Mouse (Mus musculus): Measurements from ENCODE around the gene Armc12. TPM values are rescaled to one million over a fixed set of nuclear protein-coding genes. Genes with fewer than 3 reads are reported as not detected.

Armc12 gene
- polyA plus RNA-seq, 1 experiment from 2014 or later: not detected

GRCm38 (mm10) chr17:28507496-28507895 is 23.1 kb upstream of the Armc12 start:
- H3K27ac ChIP-seq (replicated peaks; ENCODE audit: low read depth, low read length): no peak overlapping the region
- H3K9me3 ChIP-seq (ENCODE audit: control insufficient read depth, low read length): no peaks in the 10 kb centered on the region
- H3K36me3 ChIP-seq (ENCODE audit: control insufficient read depth, insufficient read depth, low read length): no peaks in the 10 kb centered on the region
- H3K4me3 ChIP-seq (ENCODE audit: low read depth, low read length): no peak overlapping the region
- H3K4me1 ChIP-seq (ENCODE audit: control insufficient read depth, insufficient read depth, low read length): peaks cover 21% of the 10 kb centered on the region
- H3K9ac ChIP-seq (ENCODE audit: low read length): no peak overlapping the region; the same call in 1 of the 2 replicates
- WGBS: 34% methylated on average over 5 of the region's 5 CpGs
- H3K4me2 ChIP-seq (ENCODE audit: low read depth, severe bottlenecking): no peak overlapping the region
- ATAC-seq (ENCODE audit: insufficient number of reproducible peaks, low FRiP score, low TSS enrichment, low read depth) (no peak), DNase-seq (ENCODE audit: low spot score) (no peak)
- H3K27me3 ChIP-seq (ENCODE audit: control insufficient read depth, insufficient read depth, low read length): no peaks in the 10 kb centered on the region

DNA sequence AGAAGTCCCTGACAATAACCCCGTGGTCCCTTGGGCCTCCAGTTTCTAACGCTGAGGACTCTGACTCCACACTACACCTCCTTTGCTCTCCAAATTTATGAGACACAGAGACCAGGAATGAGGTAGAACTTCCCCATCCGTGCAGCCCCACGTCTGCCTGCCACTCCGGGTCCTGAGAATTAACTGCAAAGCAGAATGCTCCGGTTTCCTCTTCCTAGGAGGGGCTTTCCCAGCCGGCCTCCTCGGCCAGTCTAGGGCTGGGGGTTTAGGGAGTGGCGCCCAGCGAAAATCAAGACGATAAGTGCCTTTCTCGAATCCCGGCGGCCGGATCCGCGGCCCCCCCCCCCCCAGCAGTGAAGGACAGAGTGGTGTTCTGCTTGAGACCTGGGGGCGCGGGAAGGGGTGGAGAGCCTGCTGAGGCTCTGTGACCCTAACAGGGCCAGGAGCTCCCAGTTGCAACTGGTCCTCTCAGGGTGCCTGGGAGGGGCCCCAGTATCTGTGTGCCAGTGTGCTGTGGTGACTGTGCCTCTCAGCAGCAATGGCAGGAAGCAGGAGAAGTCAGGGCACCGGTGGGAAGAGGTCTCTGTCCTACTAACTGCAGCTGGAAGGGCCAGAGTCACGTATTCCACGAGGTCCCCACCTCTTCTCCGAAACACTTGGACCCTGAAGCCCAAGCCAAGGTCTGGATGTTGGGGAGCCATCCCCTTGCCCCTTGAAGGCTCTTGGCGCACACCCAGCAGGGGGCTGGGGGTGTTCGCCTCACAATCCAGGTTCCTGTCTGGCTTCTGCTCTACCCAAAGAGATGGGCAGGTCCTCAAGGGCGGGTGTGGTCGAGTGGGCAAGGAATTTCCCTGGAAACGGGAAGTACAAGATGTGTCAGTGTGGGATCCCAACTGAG is 19.9 kb upstream of the Armc12 start:
- WGBS: 5% methylated on average over 28 of the region's 28 CpGs
- Histone ChIP-seq H3K9ac (ENCODE audit: low read length) (peak overlapping the region; percentile 5), H3K4me3 (ENCODE audit: low read depth, low read length) (no peak overlapping the region), H3K4me2 (ENCODE audit: low read depth, severe bottlenecking) (peak overlapping the region; percentile 47), H3K4me1 (ENCODE audit: control insufficient read depth, insufficient read depth, low read length) (peaks cover 23% of the 10 kb centered on the region), H3K36me3 (ENCODE audit: control insufficient read depth, insufficient read depth, low read length) (no peaks in the 10 kb centered on the region), H3K27ac (replicated peaks; ENCODE audit: low read depth, low read length) (no peak overlapping the region), H3K9me3 (ENCODE audit: control insufficient read depth, low read length) (no peaks in the 10 kb centered on the region), H3K27me3 (ENCODE audit: control insufficient read depth, insufficient read depth, low read length) (no peaks in the 10 kb centered on the region)
- ATAC-seq (ENCODE audit: insufficient number of reproducible peaks, low FRiP score, low TSS enrichment, low read depth): no peak
- DNase-seq (ENCODE audit: low spot score): peak; percentile 46

DNA sequence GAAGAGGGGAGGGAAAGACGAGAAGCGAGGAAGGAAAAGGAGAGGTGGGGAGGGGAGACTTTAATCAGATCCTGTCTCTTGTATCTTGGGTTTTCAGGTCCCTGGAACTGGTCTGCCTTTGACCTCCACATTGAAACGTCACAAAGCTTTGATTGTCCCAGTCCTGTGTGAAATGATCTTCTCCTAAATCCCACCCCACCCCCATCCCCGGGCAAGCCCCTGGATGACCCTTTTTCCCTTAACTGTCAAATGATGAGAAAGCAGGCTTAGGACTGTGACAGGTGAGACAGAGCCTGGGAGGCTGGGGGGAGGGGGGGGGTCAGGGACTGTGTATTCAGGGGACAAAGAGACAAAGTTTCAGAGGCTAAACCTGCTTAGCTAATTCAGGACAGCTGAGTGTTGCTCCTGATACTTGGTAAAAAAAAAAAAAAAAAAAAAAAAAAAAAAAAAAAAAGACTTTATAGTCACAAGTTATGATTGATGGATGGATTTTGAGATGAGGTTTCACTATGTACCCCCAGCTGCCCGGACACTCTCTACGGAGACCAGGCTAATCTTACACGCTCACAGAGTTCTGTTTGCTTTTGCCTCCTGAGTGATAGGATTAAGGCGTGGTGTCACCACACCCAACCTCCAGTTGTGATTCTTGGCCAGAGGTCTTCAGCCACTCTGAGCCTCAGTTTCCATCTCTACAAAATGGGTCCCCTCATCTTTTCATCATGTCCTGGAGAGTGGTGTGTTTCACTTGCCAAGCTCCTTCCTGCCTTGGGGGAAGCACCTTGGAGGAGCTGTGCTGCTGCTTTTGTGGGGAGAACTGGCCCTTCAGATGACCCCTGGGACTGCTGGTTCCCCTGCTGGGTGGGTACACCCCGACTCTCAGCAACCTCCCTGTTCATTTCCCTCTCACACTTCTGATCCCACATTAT is 18.7 kb upstream of the Armc12 start:
- Histone ChIP-seq H3K4me2 (ENCODE audit: low read depth, severe bottlenecking) (no peak overlapping the region), H3K27me3 (ENCODE audit: control insufficient read depth, insufficient read depth, low read length) (no peaks in the 10 kb centered on the region), H3K9ac (ENCODE audit: low read length) (no peak overlapping the region), H3K4me3 (ENCODE audit: low read depth, low read length) (no peak overlapping the region), H3K9me3 (ENCODE audit: control insufficient read depth, low read length) (no peaks in the 10 kb centered on the region), H3K4me1 (ENCODE audit: control insufficient read depth, insufficient read depth, low read length) (peaks cover 22% of the 10 kb centered on the region), H3K27ac (replicated peaks; ENCODE audit: low read depth, low read length) (no peak overlapping the region), H3K36me3 (ENCODE audit: control insufficient read depth, insufficient read depth, low read length) (no peaks in the 10 kb centered on the region)
- DNase-seq (ENCODE audit: low spot score): no peak
- 39% methylated on average over 9 of the region's 9 CpGs for WGBS
- no peak for ATAC-seq (ENCODE audit: insufficient number of reproducible peaks, low FRiP score, low TSS enrichment, low read depth)

DNA sequence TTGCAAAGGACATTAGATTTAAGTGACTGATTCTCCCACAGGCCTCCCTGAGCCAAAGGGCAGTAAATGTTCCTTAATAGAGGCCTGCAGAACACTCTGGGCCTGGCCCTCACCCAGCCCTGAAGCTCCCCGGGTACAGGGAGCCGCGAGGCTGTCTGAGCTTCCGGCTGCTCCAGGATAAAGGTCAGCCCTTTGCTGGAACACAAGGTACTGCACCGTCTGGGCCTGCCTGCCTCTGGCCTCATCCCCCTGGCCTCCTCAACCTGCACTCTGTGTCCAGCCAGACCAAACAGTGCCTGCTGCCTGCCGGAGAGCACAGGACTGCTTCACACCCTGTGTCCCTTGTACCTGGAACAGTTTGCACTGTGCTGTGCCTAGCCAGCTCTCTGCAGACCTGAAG is 17.9 kb upstream of the Armc12 start:
- Histone ChIP-seq H3K27ac (replicated peaks; ENCODE audit: low read depth, low read length) (no peak overlapping the region), H3K27me3 (ENCODE audit: control insufficient read depth, insufficient read depth, low read length) (no peaks in the 10 kb centered on the region), H3K36me3 (ENCODE audit: control insufficient read depth, insufficient read depth, low read length) (no peaks in the 10 kb centered on the region), H3K4me2 (ENCODE audit: low read depth, severe bottlenecking) (no peak overlapping the region), H3K9me3 (ENCODE audit: control insufficient read depth, low read length) (no peaks in the 10 kb centered on the region), H3K4me3 (ENCODE audit: low read depth, low read length) (no peak overlapping the region), H3K9ac (ENCODE audit: low read length) (0 out of 2 replicates have a peak overlapping the region, but pooled peaks have one; percentile 1), H3K4me1 (ENCODE audit: control insufficient read depth, insufficient read depth, low read length) (peaks cover 13% of the 10 kb centered on the region)
- 39% methylated on average over 6 of the region's 6 CpGs for WGBS
- ATAC-seq (ENCODE audit: insufficient number of reproducible peaks, low FRiP score, low TSS enrichment, low read depth) (no peak), DNase-seq (ENCODE audit: low spot score) (no peak)

GRCm38 (mm10) chr17:28513337-28513736 is 17.3 kb upstream of the Armc12 start:
- H3K4me1 ChIP-seq (ENCODE audit: control insufficient read depth, insufficient read depth, low read length): peaks cover 13% of the 10 kb centered on the region
- no peak for DNase-seq (ENCODE audit: low spot score)
- WGBS: 78% methylated on average over 1 of the region's 1 CpGs

DNA sequence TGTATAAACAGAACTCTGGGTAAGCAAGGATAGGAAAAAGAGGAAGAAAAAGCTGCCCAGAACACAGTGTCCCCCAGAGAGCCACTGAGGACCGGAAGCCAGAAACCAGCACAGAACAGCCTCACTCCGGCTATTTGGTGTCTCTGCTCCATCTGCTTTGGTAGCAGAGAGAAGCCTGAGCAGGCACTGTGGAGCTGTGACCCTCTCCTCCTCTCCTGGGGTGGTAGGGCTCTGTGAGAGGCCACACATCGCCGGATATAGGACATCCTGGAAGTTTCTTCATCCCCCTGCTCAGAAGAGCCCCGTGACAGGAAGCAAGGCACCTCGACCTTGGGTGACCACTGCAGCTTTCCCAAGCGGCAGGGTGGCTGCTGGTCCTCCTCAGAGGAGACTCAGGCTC is 16.8 kb upstream of the Armc12 start:
- Histone ChIP-seq H3K9ac (ENCODE audit: low read length) (no peak overlapping the region), H3K4me1 (ENCODE audit: control insufficient read depth, insufficient read depth, low read length) (peaks cover 13% of the 10 kb centered on the region), H3K4me2 (ENCODE audit: low read depth, severe bottlenecking) (no peak overlapping the region), H3K27me3 (ENCODE audit: control insufficient read depth, insufficient read depth, low read length) (0 out of 2 replicates have a peak, but pooled peaks cover 8% of the 10 kb centered on the region), H3K36me3 (ENCODE audit: control insufficient read depth, insufficient read depth, low read length) (no peaks in the 10 kb centered on the region), H3K27ac (replicated peaks; ENCODE audit: low read depth, low read length) (no peak overlapping the region), H3K4me3 (ENCODE audit: low read depth, low read length) (no peak overlapping the region), H3K9me3 (ENCODE audit: control insufficient read depth, low read length) (no peaks in the 10 kb centered on the region)
- 61% methylated on average over 7 of the region's 7 CpGs for WGBS
- ATAC-seq (ENCODE audit: insufficient number of reproducible peaks, low FRiP score, low TSS enrichment, low read depth) (no peak), DNase-seq (ENCODE audit: low spot score) (no peak)

More at GRCm38 (mm10) chr17:28513337-28513736, 17.3 kb upstream of the Armc12 start:
- Histone ChIP-seq H3K27ac (replicated peaks; ENCODE audit: low read depth, low read length) (no peak overlapping the region), H3K9me3 (ENCODE audit: control insufficient read depth, low read length) (no peaks in the 10 kb centered on the region), H3K27me3 (ENCODE audit: control insufficient read depth, insufficient read depth, low read length) (0 out of 2 replicates have a peak, but pooled peaks cover 4% of the 10 kb centered on the region), H3K4me2 (ENCODE audit: low read depth, severe bottlenecking) (no peak overlapping the region), H3K4me3 (ENCODE audit: low read depth, low read length) (no peak overlapping the region), H3K36me3 (ENCODE audit: control insufficient read depth, insufficient read depth, low read length) (no peaks in the 10 kb centered on the region), H3K9ac (ENCODE audit: low read length) (no peak overlapping the region)
- no peak for ATAC-seq (ENCODE audit: insufficient number of reproducible peaks, low FRiP score, low TSS enrichment, low read depth)

GRCm38 (mm10) chr17:28514555-28514954 is 16.1 kb upstream of the Armc12 start:
- DNase-seq (ENCODE audit: low spot score) (no peak), ATAC-seq (ENCODE audit: insufficient number of reproducible peaks, low FRiP score, low TSS enrichment, low read depth) (no peak)
- Histone ChIP-seq H3K36me3 (ENCODE audit: control insufficient read depth, insufficient read depth, low read length) (no peaks in the 10 kb centered on the region), H3K4me3 (ENCODE audit: low read depth, low read length) (no peak overlapping the region), H3K9me3 (ENCODE audit: control insufficient read depth, low read length) (no peaks in the 10 kb centered on the region), H3K9ac (ENCODE audit: low read length) (no peak overlapping the region), H3K4me2 (ENCODE audit: low read depth, severe bottlenecking) (no peak overlapping the region), H3K27ac (replicated peaks; ENCODE audit: low read depth, low read length) (no peak overlapping the region), H3K4me1 (ENCODE audit: control insufficient read depth, insufficient read depth, low read length) (peaks cover 13% of the 10 kb centered on the region), H3K27me3 (ENCODE audit: control insufficient read depth, insufficient read depth, low read length) (0 out of 2 replicates have a peak, but pooled peaks cover 11% of the 10 kb centered on the region)
- 82% methylated on average over 5 of the region's 5 CpGs for WGBS
